In genomic region chr3:84131369-84131768, GRCm38 (mm10) we compare ENCODE assay signal across 22 mouse cellular contexts. TPM values are rescaled to one million over a fixed set of nuclear protein-coding genes. Genes with fewer than 3 reads are reported as not detected.
"Had no signal": no experiment of that assay in that cellular context is flagged by ENCODE, and none has a peak within 500 bp of the region (broad histone marks: within the 10 kb centered on the region; RNA-seq: fewer than 3 reads in every experiment).

No protein-coding gene starts in this region.

- H3K9ac ChIP-seq: liver, embryonic 12.5 days; liver, embryonic 14.5 days; midbrain, embryonic 12.5 days; neural tube, embryonic 13.5 days; neural tube, embryonic 15.5 days had no signal

- H3K4me2 ChIP-seq: liver, embryonic 12.5 days; midbrain, embryonic 12.5 days; neural tube, embryonic 13.5 days; neural tube, embryonic 15.5 days had no signal

- H3K36me3 ChIP-seq: midbrain, embryonic 10.5 days; midbrain, embryonic 12.5 days; neural tube, embryonic 13.5 days; neural tube, embryonic 15.5 days had no signal

- ATAC-seq: liver, embryonic 12.5 days; midbrain, embryonic 16.5 days had no signal

- DNase-seq: lung, adult 18-20 months; lung, postnatal 36 days; midbrain, embryonic 14.5 days; retina, postnatal 1 day; right cerebral cortex, adult 18-20 months; right cerebral cortex, postnatal 25 days; right cerebral cortex, postnatal 4 days; spleen, adult 18-20 months; thymus, adult 18-20 months; thymus, postnatal 14 days; thymus, postnatal 36 days had no signal

- H3K27me3 ChIP-seq: liver, embryonic 12.5 days; midbrain, embryonic 12.5 days; neural tube, embryonic 13.5 days; neural tube, embryonic 15.5 days had no signal

- H3K9me3 ChIP-seq: liver, embryonic 12.5 days; midbrain, embryonic 10.5 days; midbrain, embryonic 12.5 days; neural tube, embryonic 13.5 days; neural tube, embryonic 15.5 days had no signal

- H3K27ac ChIP-seq: liver, embryonic 12.5 days; liver, embryonic 14.5 days; midbrain, embryonic 10.5 days; midbrain, embryonic 12.5 days; neural tube, embryonic 13.5 days; neural tube, embryonic 15.5 days had no signal

- H3K4me1 ChIP-seq: neural tube, embryonic 15.5 days had no signal

- H3K4me3 ChIP-seq: liver, embryonic 12.5 days; midbrain, embryonic 10.5 days; midbrain, embryonic 12.5 days; myocyte; neural tube, embryonic 13.5 days; neural tube, embryonic 15.5 days had no signal

RNA-seq across cellular contexts. Expression of gene Mnd1, which starts 24.2 kb away (rescaled TPM):
- polyA plus RNA-seq: small intestine, adult 2 months had no signal

RNA-seq across cellular contexts. Expression of gene Gm6525, which starts 42.5 kb away (rescaled TPM):
- polyA plus RNA-seq: liver, adult 2 months; liver, embryonic 12.5 days; small intestine, adult 2 months; thymus, postnatal 0 days had no signal
